Mouse (Mus musculus): Measurements from ENCODE around the gene Ica1. TPM values are rescaled to one million over a fixed set of nuclear protein-coding genes. Genes with fewer than 3 reads are reported as not detected.
A peak's percentile ranks its signal among the peaks of the same experiment; 100 is the strongest.

The Ica1 gene
- total RNA-seq, 2 experiments from 2014 or later: 57.4 to 61.8 TPM

GRCm38 (mm10) chr6:8640863-8641262 lies 137.4 kb downstream of the Ica1 start:
- DNase-seq (ENCODE audit: low spot score in 2 of 2): no peak
- no peak for TF ChIP-seq CTCF (conservative IDR thresholded peaks at IDR 0.05)
- H3K27ac ChIP-seq: no peak overlapping the region
- H3K4me3 ChIP-seq: no peak overlapping the region

- no peak for TF ChIP-seq CTCF (conservative IDR thresholded peaks at IDR 0.05)
- no peak overlapping the region for H3K4me3 ChIP-seq
- peak overlapping the region; percentile 62; the same call in 1 of the 2 replicates for H3K27ac ChIP-seq
- DNase-seq (ENCODE audit: low spot score in 2 of 2): no peak
Measured at GRCm38 (mm10) chr6:8639526-8639925, 138.8 kb downstream of the Ica1 start.

GRCm38 (mm10) chr6:8638899-8639298 lies 139.4 kb downstream of the Ica1 start:
- Histone ChIP-seq H3K4me3 (no peak overlapping the region), H3K27ac (peak overlapping the region; percentile 62)
- no peak for DNase-seq (ENCODE audit: low spot score in 2 of 2)
- TF ChIP-seq CTCF (conservative IDR thresholded peaks at IDR 0.05): no peak

- no peak overlapping the region for H3K4me3 ChIP-seq
- TF ChIP-seq CTCF (conservative IDR thresholded peaks at IDR 0.05): no peak
- peak; percentile 28 to 36 for DNase-seq (ENCODE audit: low spot score in 2 of 2)
- H3K27ac ChIP-seq: peak overlapping the region; percentile 62
Measured at GRCm38 (mm10) chr6:8638122-8638521, 140.2 kb downstream of the Ica1 start.

DNA sequence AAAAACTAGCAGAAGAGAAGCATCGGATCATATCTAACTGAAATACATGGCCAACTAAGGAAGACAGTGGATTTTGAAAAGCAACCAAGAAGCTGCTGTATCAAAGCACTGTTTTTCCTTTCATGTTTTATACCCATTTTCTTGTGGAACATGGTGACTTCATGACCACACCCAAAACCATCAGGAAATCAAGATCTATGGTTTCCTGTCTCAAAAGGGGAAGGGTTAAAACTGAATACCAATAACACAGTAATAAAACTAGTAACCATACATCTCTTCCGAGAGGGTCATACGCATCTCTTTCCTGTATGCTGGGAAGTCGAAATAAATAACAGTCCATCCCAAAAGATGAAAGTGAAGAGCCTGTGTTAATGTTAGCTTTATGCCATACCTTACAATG lies 145.6 kb downstream of the Ica1 start:
- Histone ChIP-seq H3K27ac (no peak overlapping the region), H3K4me3 (no peak overlapping the region)
- DNase-seq (ENCODE audit: low spot score in 2 of 2): no peak
- no peak for TF ChIP-seq CTCF (conservative IDR thresholded peaks at IDR 0.05)

GRCm38 (mm10) chr6:8631986-8632632 lies 146.2 kb downstream of the Ica1 start:
- DNase-seq (ENCODE audit: low spot score in 2 of 2): peak in 1 of 2 experiments; percentile 3
- no peak for TF ChIP-seq CTCF (conservative IDR thresholded peaks at IDR 0.05)
- Histone ChIP-seq H3K4me3 (no peak overlapping the region), H3K27ac (no peak overlapping the region)

DNA sequence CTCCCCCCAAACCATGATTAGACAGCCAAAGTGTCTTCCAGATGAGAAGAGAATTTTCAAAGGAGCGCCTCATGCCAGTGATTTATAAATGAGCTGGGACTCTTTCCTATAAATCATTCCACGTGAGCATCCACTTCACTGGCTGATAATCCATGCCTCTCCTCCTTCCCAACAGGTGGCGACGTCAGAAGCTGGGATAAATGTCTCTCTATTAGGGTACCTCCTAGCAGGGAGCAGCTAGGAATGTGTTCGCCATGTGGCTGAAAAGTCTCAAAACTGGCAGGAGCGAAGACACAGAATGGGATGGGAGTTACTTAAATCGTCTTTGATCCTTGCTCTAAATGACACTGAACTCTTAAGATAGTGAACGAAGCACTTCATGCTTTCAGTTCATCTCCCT lies 146.9 kb downstream of the Ica1 start:
- DNase-seq (ENCODE audit: low spot score in 2 of 2): no peak
- Histone ChIP-seq H3K27ac (no peak overlapping the region), H3K4me3 (no peak overlapping the region)
- TF ChIP-seq CTCF (conservative IDR thresholded peaks at IDR 0.05): no peak

- Histone ChIP-seq H3K4me3 (no peak overlapping the region), H3K27ac (no peak overlapping the region)
- TF ChIP-seq CTCF (conservative IDR thresholded peaks at IDR 0.05): no peak
- no peak for DNase-seq (ENCODE audit: low spot score in 2 of 2)
Measured at GRCm38 (mm10) chr6:8630531-8630930, 147.8 kb downstream of the Ica1 start.

DNA sequence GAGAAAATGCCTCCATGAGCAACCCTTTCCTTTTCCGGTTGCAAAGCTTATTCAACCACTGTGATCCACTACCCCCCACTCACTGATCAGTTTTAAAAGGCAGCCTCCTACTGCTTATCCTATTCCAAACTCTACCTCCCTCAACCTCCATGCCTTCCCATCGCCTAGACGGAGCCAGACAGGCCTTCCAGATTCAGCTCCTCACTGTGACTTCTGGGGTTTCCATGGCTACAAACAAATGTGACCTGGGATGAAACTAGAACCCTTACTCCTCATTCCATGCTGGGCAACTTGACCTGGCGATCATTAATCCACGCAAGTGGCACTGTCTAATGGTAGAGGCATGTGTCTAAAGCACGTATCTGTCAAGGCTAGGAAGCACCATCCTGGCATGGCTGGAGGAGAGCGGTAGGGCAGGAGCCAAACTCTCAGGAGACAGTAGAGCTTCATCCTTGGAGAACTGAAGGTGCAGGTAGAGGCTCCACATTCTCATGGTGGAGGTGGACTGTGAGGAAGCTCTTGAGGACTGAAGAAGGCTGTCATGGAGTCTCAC lies 149.5 kb downstream of the Ica1 start:
- H3K27ac ChIP-seq: no peak overlapping the region
- DNase-seq (ENCODE audit: low spot score in 2 of 2): no peak
- TF ChIP-seq CTCF (conservative IDR thresholded peaks at IDR 0.05): no peak
- H3K4me3 ChIP-seq: no peak overlapping the region

- DNase-seq (ENCODE audit: low spot score in 2 of 2): no peak
- Histone ChIP-seq H3K27ac (no peak overlapping the region), H3K4me3 (no peak overlapping the region)
- TF ChIP-seq CTCF (conservative IDR thresholded peaks at IDR 0.05): no peak
Measured at GRCm38 (mm10) chr6:8628226-8628625, 150.1 kb downstream of the Ica1 start.

DNA sequence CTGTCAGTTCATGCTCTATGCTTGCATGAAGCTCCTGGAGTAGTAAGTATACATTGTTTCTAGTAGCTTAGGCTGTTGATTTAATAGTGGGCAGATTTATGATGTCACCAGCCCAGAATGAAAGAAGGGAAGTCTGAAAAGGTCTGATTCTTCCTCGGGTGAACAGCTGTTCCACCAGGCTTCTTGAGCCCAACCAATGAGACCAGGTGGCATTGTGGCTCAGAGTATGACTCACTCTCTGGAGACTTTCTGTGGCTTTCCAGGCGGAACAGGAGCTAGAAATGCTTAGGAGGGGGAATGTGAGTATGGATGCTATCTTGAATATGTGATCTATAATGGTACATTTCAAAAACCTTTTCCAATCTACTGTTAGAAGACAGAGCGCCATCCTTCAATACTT lies 155.2 kb downstream of the Ica1 start:
- no peak for TF ChIP-seq CTCF (conservative IDR thresholded peaks at IDR 0.05)
- H3K27ac ChIP-seq: no peak overlapping the region
- no peak for DNase-seq (ENCODE audit: low spot score in 2 of 2)
- no peak overlapping the region for H3K4me3 ChIP-seq

DNA sequence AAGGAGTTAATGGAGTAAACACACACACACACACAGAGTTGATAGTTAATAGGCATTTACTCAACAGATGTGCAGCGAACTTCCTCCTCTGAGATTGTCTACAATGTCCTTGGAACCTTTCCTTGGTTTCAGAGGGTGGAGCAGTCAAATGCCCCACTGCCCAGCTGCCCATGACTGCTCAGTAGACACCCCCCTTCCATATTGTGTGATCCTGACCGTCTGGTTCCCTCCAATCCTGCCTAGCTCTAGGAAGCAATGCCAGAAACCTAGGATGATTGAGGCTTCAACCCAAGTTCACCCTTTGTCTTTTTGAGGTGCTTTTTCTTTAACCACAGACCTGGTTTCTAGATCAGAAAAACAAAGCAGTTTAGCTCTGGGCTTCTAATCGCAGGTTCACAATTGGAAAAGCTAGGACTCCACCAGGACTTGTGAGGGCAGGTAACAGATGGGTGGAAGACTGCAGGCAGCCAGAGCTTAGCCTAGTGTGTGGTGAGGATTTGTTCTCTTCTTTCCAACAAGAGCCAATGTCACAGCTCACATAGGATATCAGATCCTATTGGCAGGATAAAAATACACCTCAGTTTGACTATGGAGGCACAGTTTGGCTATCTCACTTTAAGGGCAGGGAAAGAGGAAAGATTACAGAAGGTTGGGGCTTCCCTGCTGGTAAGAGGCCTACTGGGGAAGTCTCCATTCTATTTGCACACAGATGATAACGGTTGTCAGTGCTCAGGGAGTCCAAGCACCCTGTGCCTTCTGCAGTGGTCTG lies 158.5 kb downstream of the Ica1 start:
- no peak for TF ChIP-seq CTCF (conservative IDR thresholded peaks at IDR 0.05)

GRCm38 (mm10) chr6:8617369-8617768 lies 160.9 kb downstream of the Ica1 start:
- Histone ChIP-seq H3K27ac (no peak overlapping the region), H3K4me3 (no peak overlapping the region)
- DNase-seq (ENCODE audit: low spot score in 2 of 2): no peak
- no peak for TF ChIP-seq CTCF (conservative IDR thresholded peaks at IDR 0.05)

More for the DNA sequence above, 158.5 kb downstream of the Ica1 start:
- DNase-seq (ENCODE audit: low spot score in 2 of 2): no peak
- no peak overlapping the region for H3K4me3 ChIP-seq
- H3K27ac ChIP-seq: no peak overlapping the region
